ENCODE assay signal across 25 mouse cellular contexts in the genomic region with DNA sequence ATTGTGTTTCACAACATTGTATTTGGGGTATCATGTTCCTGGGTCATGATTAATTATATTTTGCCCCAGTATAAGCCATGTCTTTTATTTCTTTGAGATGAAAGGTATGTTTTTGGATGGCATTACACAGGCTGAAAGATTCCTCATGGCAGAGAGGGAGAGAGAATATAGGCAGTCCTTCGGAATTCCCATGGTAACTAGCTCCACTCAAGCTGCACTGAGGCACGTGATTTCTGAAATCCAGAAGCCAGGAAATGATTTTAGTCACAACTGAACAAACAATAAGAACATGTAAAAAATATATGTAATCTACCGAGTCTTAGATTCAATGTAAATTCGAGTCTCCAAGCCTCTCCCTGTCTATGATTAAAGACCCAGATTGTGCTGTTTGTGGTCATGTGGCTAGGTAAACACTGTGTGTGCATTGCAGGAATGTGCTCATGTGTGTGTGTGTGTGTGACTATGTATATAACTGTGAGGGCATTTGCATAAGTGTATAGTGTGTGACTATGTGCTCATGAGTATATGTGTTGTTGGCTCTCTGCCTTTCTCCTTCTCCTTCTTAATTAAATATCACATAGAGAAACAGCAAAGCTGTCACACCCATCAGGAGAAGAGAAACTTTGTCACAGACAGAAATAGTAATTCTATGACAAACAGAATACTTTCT.
DNase-seq lines count a peak whose midpoint lies in the region; ATAC-seq and TF ChIP-seq lines count a peak whose summit lies in the region.
"Had no signal": no experiment of that assay in that cellular context is flagged by ENCODE, and none has a peak within 500 bp of the region (broad histone marks: within the 10 kb centered on the region; RNA-seq: fewer than 3 reads in every experiment).

No protein-coding gene starts in this region.

- ATAC-seq in forebrain, embryonic 16.5 days, result peak; percentile 76
- no peak for ATAC-seq in forebrain, embryonic 11.5 days (replicated peaks; ENCODE audit: low FRiP score)
- ATAC-seq in intestine, embryonic 14.5 days (replicated peaks; ENCODE audit: low FRiP score, low TSS enrichment, low read depth), result no peak
- no peak for ATAC-seq in intestine, embryonic 15.5 days
- no peak for ATAC-seq in midbrain, postnatal 0 days (ENCODE audit: low FRiP score)
- ATAC-seq in midbrain, embryonic 11.5 days (ENCODE audit: low FRiP score), result no peak
- ATAC-seq: midbrain, embryonic 15.5 days had no signal

- 69% methylated on average over 4 of the region's 4 CpGs for WGBS in forebrain, embryonic 16.5 days
- 83% methylated on average over 4 of the region's 4 CpGs for WGBS in forebrain, embryonic 11.5 days
- WGBS in intestine, embryonic 14.5 days, result 80% methylated on average over 4 of the region's 4 CpGs
- 76% methylated on average over 4 of the region's 4 CpGs for WGBS in intestine, embryonic 15.5 days
- 55% methylated on average over 4 of the region's 4 CpGs for WGBS in midbrain, postnatal 0 days
- 82% methylated on average over 4 of the region's 4 CpGs for WGBS in midbrain, embryonic 11.5 days
- 85% methylated on average over 4 of the region's 4 CpGs for WGBS in limb, embryonic 10.5 days

- no peak overlapping the region for H3K4me2 ChIP-seq in forebrain, embryonic 16.5 days (ENCODE audit: low read length)
- H3K4me2 ChIP-seq in forebrain, embryonic 11.5 days (ENCODE audit: low read depth, low read length, severe bottlenecking), result no peak overlapping the region
- no peak overlapping the region for H3K4me2 ChIP-seq in intestine, embryonic 14.5 days (ENCODE audit: low read length)
- no peak overlapping the region for H3K4me2 ChIP-seq in intestine, embryonic 15.5 days (replicated peaks)
- no peak overlapping the region for H3K4me2 ChIP-seq in midbrain, postnatal 0 days (ENCODE audit: low read depth, low read length, poor library complexity, severe bottlenecking)
- H3K4me2 ChIP-seq in midbrain, embryonic 11.5 days, result no peak overlapping the region
- H3K4me2 ChIP-seq: hindbrain, embryonic 13.5 days; kidney, embryonic 15.5 days; liver, embryonic 13.5 days; midbrain, embryonic 15.5 days had no signal

- peaks cover 6% of the 10 kb centered on the region; the same call in 1 of the 2 replicates for H3K9me3 ChIP-seq in forebrain, embryonic 16.5 days (ENCODE audit: control insufficient read depth, low read length)
- no peaks in the 10 kb centered on the region for H3K9me3 ChIP-seq in forebrain, embryonic 11.5 days (ENCODE audit: control insufficient read depth, low read length)
- peaks cover 4% of the 10 kb centered on the region; the same call in 1 of the 2 replicates for H3K9me3 ChIP-seq in intestine, embryonic 14.5 days (ENCODE audit: control insufficient read depth, low read length)
- H3K9me3 ChIP-seq in intestine, embryonic 15.5 days, result no peaks in the 10 kb centered on the region
- H3K9me3 ChIP-seq in midbrain, postnatal 0 days (ENCODE audit: low read length), result no peaks in the 10 kb centered on the region
- H3K9me3 ChIP-seq in midbrain, embryonic 11.5 days (ENCODE audit: control insufficient read depth, low read length), result no peaks in the 10 kb centered on the region
- no peaks in the 10 kb centered on the region for H3K9me3 ChIP-seq in limb, embryonic 10.5 days (replicated peaks)
- H3K9me3 ChIP-seq: liver, embryonic 13.5 days; midbrain, embryonic 15.5 days had no signal

- TF ChIP-seq CTCF in midbrain, postnatal 0 days (IDR thresholded peaks at IDR 0.05), result no peak

- H3K4me1 ChIP-seq in forebrain, embryonic 16.5 days (replicated peaks; ENCODE audit: control insufficient read depth, insufficient read depth, low read length), result no peaks in the 10 kb centered on the region
- H3K4me1 ChIP-seq in forebrain, embryonic 11.5 days (replicated peaks; ENCODE audit: control insufficient read depth, insufficient read depth, low read length), result no peaks in the 10 kb centered on the region
- no peaks in the 10 kb centered on the region for H3K4me1 ChIP-seq in intestine, embryonic 14.5 days (replicated peaks; ENCODE audit: control insufficient read depth, insufficient read depth, low read length)
- no peaks in the 10 kb centered on the region for H3K4me1 ChIP-seq in intestine, embryonic 15.5 days (replicated peaks)
- H3K4me1 ChIP-seq in midbrain, postnatal 0 days (ENCODE audit: insufficient read depth, low read length), result no peaks in the 10 kb centered on the region
- H3K4me1 ChIP-seq in midbrain, embryonic 11.5 days (ENCODE audit: control insufficient read depth, insufficient read depth, low read length), result no peaks in the 10 kb centered on the region
- no peaks in the 10 kb centered on the region for H3K4me1 ChIP-seq in limb, embryonic 10.5 days
- H3K4me1 ChIP-seq: hindbrain, embryonic 13.5 days; kidney, embryonic 15.5 days; liver, embryonic 13.5 days; midbrain, embryonic 15.5 days had no signal

- no peak for DNase-seq in forebrain, embryonic 11.5 days (ENCODE audit: low spot score)
- peak; percentile 32 for DNase-seq in intestine, embryonic 14.5 days (ENCODE audit: low spot score)
- no peak for DNase-seq in midbrain, postnatal 0 days (ENCODE audit: low spot score)
- no peak for DNase-seq in midbrain, embryonic 11.5 days (ENCODE audit: low spot score, missing footprints)
- peak; percentile 12 for DNase-seq in limb, embryonic 10.5 days (ENCODE audit: low spot score)
- no peak for DNase-seq in urinary bladder, adult 18-20 months (ENCODE audit: low spot score in 2 of 2)
- DNase-seq: adrenal gland, postnatal 25 days; cerebellum, adult 8-10 months; cerebellum, postnatal 36 days; gastrocnemius, postnatal 10 days; heart, postnatal 36 days; kidney, adult 18-20 months; kidney, postnatal 25 days; layer of hippocampus, postnatal 36 days; liver, embryonic 13.5 days; lung, adult 18-20 months; lung, postnatal 10 days; thymus, adult 2 months; thymus, postnatal 4 days had no signal

- H3K9ac ChIP-seq in forebrain, embryonic 16.5 days (replicated peaks; ENCODE audit: low read depth, low read length), result no peak overlapping the region
- no peak overlapping the region for H3K9ac ChIP-seq in forebrain, embryonic 11.5 days (ENCODE audit: low read length)
- no peak overlapping the region for H3K9ac ChIP-seq in intestine, embryonic 14.5 days (ENCODE audit: low read length)
- no peak overlapping the region for H3K9ac ChIP-seq in intestine, embryonic 15.5 days
- H3K9ac ChIP-seq in midbrain, postnatal 0 days (replicated peaks; ENCODE audit: low read length, poor library complexity, severe bottlenecking), result no peak overlapping the region
- H3K9ac ChIP-seq in midbrain, embryonic 11.5 days (ENCODE audit: low read length), result no peak overlapping the region
- H3K9ac ChIP-seq: hindbrain, embryonic 13.5 days; kidney, embryonic 15.5 days; liver, embryonic 13.5 days; midbrain, embryonic 15.5 days had no signal

- no peak overlapping the region for H3K4me3 ChIP-seq in forebrain, embryonic 16.5 days (replicated peaks; ENCODE audit: low read length)
- H3K4me3 ChIP-seq in forebrain, embryonic 11.5 days (ENCODE audit: low read depth, low read length), result no peak overlapping the region
- no peak overlapping the region for H3K4me3 ChIP-seq in intestine, embryonic 14.5 days (ENCODE audit: low read depth, low read length)
- no peak overlapping the region for H3K4me3 ChIP-seq in intestine, embryonic 15.5 days (replicated peaks)
- H3K4me3 ChIP-seq in midbrain, postnatal 0 days (ENCODE audit: low read depth, low read length), result no peak overlapping the region
- H3K4me3 ChIP-seq in midbrain, embryonic 11.5 days (ENCODE audit: low read depth, low read length), result no peak overlapping the region
- H3K4me3 ChIP-seq in limb, embryonic 10.5 days, result no peak overlapping the region
- H3K4me3 ChIP-seq: hindbrain, embryonic 13.5 days; kidney, embryonic 15.5 days; layer of hippocampus, adult 2 months; liver, embryonic 13.5 days; midbrain, embryonic 15.5 days had no signal

- H3K36me3 ChIP-seq in forebrain, embryonic 16.5 days (ENCODE audit: control insufficient read depth, insufficient read depth), result no peaks in the 10 kb centered on the region
- H3K36me3 ChIP-seq in forebrain, embryonic 11.5 days (ENCODE audit: control insufficient read depth, insufficient read depth, low read length), result no peaks in the 10 kb centered on the region
- no peaks in the 10 kb centered on the region for H3K36me3 ChIP-seq in intestine, embryonic 14.5 days (ENCODE audit: control insufficient read depth, insufficient read depth, low read length)
- no peaks in the 10 kb centered on the region for H3K36me3 ChIP-seq in intestine, embryonic 15.5 days
- no peaks in the 10 kb centered on the region for H3K36me3 ChIP-seq in midbrain, postnatal 0 days (ENCODE audit: insufficient read depth, low read length)
- no peaks in the 10 kb centered on the region for H3K36me3 ChIP-seq in midbrain, embryonic 11.5 days (ENCODE audit: control insufficient read depth, insufficient read depth, low read length)
- H3K36me3 ChIP-seq in limb, embryonic 10.5 days, result no peaks in the 10 kb centered on the region
- H3K36me3 ChIP-seq: hindbrain, embryonic 13.5 days; kidney, embryonic 15.5 days; liver, embryonic 13.5 days; midbrain, embryonic 15.5 days had no signal

- H3K27me3 ChIP-seq in forebrain, embryonic 16.5 days (replicated peaks; ENCODE audit: control insufficient read depth, insufficient read depth, low read length), result no peaks in the 10 kb centered on the region
- no peaks in the 10 kb centered on the region for H3K27me3 ChIP-seq in forebrain, embryonic 11.5 days (ENCODE audit: control insufficient read depth, insufficient read depth, low read length)
- H3K27me3 ChIP-seq in intestine, embryonic 14.5 days (replicated peaks; ENCODE audit: control insufficient read depth, insufficient read depth, low read length), result no peaks in the 10 kb centered on the region
- H3K27me3 ChIP-seq in intestine, embryonic 15.5 days (replicated peaks), result no peaks in the 10 kb centered on the region
- no peaks in the 10 kb centered on the region for H3K27me3 ChIP-seq in midbrain, postnatal 0 days (ENCODE audit: insufficient read depth, low read length)
- H3K27me3 ChIP-seq in midbrain, embryonic 11.5 days (ENCODE audit: control insufficient read depth, insufficient read depth, low read length), result no peaks in the 10 kb centered on the region
- no peaks in the 10 kb centered on the region for H3K27me3 ChIP-seq in limb, embryonic 10.5 days (ENCODE audit: low read depth, poor library complexity, severe bottlenecking)
- H3K27me3 ChIP-seq: hindbrain, embryonic 13.5 days; kidney, embryonic 15.5 days; liver, embryonic 13.5 days; midbrain, embryonic 15.5 days had no signal

- H3K27ac ChIP-seq in forebrain, embryonic 16.5 days (ENCODE audit: low read length), result peak overlapping the region; percentile 77
- no peak overlapping the region for H3K27ac ChIP-seq in forebrain, embryonic 11.5 days (ENCODE audit: low read depth, low read length)
- no peak overlapping the region for H3K27ac ChIP-seq in intestine, embryonic 14.5 days (ENCODE audit: low read depth)
- no peak overlapping the region for H3K27ac ChIP-seq in intestine, embryonic 15.5 days
- H3K27ac ChIP-seq in midbrain, postnatal 0 days (ENCODE audit: low read depth, low read length), result 0 out of 2 replicates have a peak overlapping the region, but pooled peaks have one; percentile 38
- no peak overlapping the region for H3K27ac ChIP-seq in midbrain, embryonic 11.5 days (ENCODE audit: low read depth, low read length)
- no peak overlapping the region for H3K27ac ChIP-seq in limb, embryonic 10.5 days
- H3K27ac ChIP-seq: hindbrain, embryonic 13.5 days; kidney, embryonic 15.5 days; layer of hippocampus, adult 2 months; liver, embryonic 13.5 days; midbrain, embryonic 15.5 days had no signal

Comparison
In these comparisons a context has a peak if more than half of its experiments do, and no peak if none do; other contexts are left out.
1. H3K27ac ChIP-seq: peak in forebrain, embryonic 16.5 days (single experiment) and midbrain, postnatal 0 days (single experiment); none in forebrain, embryonic 11.5 days (single experiment), intestine, embryonic 14.5 days (single experiment), intestine, embryonic 15.5 days (single experiment), midbrain, embryonic 11.5 days (single experiment) and limb, embryonic 10.5 days (single experiment).
2. DNase-seq: peak in intestine, embryonic 14.5 days (single experiment) and limb, embryonic 10.5 days (single experiment); none in forebrain, embryonic 11.5 days (single experiment), midbrain, postnatal 0 days (single experiment), midbrain, embryonic 11.5 days (single experiment) and urinary bladder, adult 18-20 months (0 of 2).